Mouse (Mus musculus) liver, postnatal 0 days (tissue): ENCODE results near the gene Krt80. TPM values are rescaled to one million over a fixed set of nuclear protein-coding genes. Genes with fewer than 3 reads are reported as not detected.
A peak's percentile ranks its signal among the peaks of the same experiment; 100 is the strongest.

Source experiments
- ATAC-seq: fragments of 200-750 bp; cut with Nextera tagmentation; 2 replicates; pipeline ENCODE4 v1.8.0; 2017; ENCODE audit warnings: mild to moderate bottlenecking, moderate library complexity
- DNase-seq: peaks from one replicate; pipeline ENCODE4 v3.0.0-alpha.2; 2016
- H3K27ac ChIP-seq: fragments of 300-500 bp; sonication (generic); 2 replicates; pipeline ENCODE4 v1.5.1; 2014; ENCODE audit warnings: antibody characterized with exemption, moderate library complexity, mild to moderate bottlenecking, low read depth
- H3K27me3 ChIP-seq: fragments of 300-500 bp; sonication (generic); 2 replicates; pipeline ENCODE4 v1.6.1; 2014; ENCODE audit warnings: low read length, control low read depth, mixed read lengths; ENCODE audit not compliant: insufficient read depth
- H3K36me3 ChIP-seq: fragments of 300-500 bp; sonication (generic); replicated peaks from 2 replicates; pipeline ENCODE4 v1.6.1; 2014; ENCODE audit warnings: mild to moderate bottlenecking, control low read depth, low read length, moderate library complexity, mixed read lengths; ENCODE audit not compliant: insufficient read depth
- H3K4me1 ChIP-seq: fragments of 300-500 bp; sonication (generic); 2 replicates; pipeline ENCODE4 v1.6.1; 2014; ENCODE audit warnings: antibody characterized with exemption, mild to moderate bottlenecking, control low read depth; ENCODE audit not compliant: insufficient read depth
- H3K4me2 ChIP-seq: fragments of 300-500 bp; sonication (generic); 2 replicates; pipeline ENCODE4 v1.6.1; 2014; ENCODE audit warnings: low read depth, mild to moderate bottlenecking, low read length, moderate library complexity, mixed read lengths
- H3K4me3 ChIP-seq: fragments of 300-500 bp; sonication (generic); 2 replicates; pipeline ENCODE4 v1.5.1; 2014; ENCODE audit warnings: low read depth, low read length
- H3K9ac ChIP-seq: fragments of 300-500 bp; sonication (generic); replicated peaks from 2 replicates; pipeline ENCODE4 v1.6.1; 2014; ENCODE audit warnings: mild to moderate bottlenecking, moderate library complexity
- H3K9me3 ChIP-seq: fragments of 300-500 bp; sonication (generic); 2 replicates; pipeline ENCODE4 v1.6.1; 2016; ENCODE audit warnings: mild to moderate bottlenecking, control low read depth, low read length, mixed read lengths
- CTCF ChIP-seq: sonication (generic); IDR thresholded peaks from 2 replicates; pipeline ENCODE4 v1.5.1; 2016; ENCODE audit warnings: antibody characterized with exemption, low read depth
- EP300 ChIP-seq: IDR thresholded peaks from 2 replicates; pipeline ENCODE4 v1.6.1; 2016; ENCODE audit warnings: antibody characterized with exemption, low read depth, mild to moderate bottlenecking
- WGBS: fragments of 180-500 bp; shearing (Covaris S2); extraction: QIAGEN DNeasy Blood & Tissue Kit; methylation state at CpG from one replicate; pipeline ENCODE4 v1.1.7; 2014; ENCODE audit not compliant: insufficient replicate concordance; 5-methylcytosine and 5-hydroxymethylcytosine counted together
- polyA plus RNA-seq: library from polyadenylated mRNA; unstranded; fragments of >200 nt; fragmentation: Nextera tagmentation; extraction: Ambion mirVana; gene quantifications from 2 replicates; pipeline ENCODE4 v1.2.1, GENCODE M21; 2015

Gene Krt80
- polyA plus RNA-seq, 1 experiment from 2014 or later = 0.38 TPM

- Histone ChIP-seq H3K4me3 (no peak overlapping the region), H3K9me3 (no peaks in the 10 kb centered on the region), H3K36me3 (no peaks in the 10 kb centered on the region), H3K9ac (no peak overlapping the region), H3K4me2 (no peak overlapping the region), H3K27ac (no peak overlapping the region), H3K27me3 (no peaks in the 10 kb centered on the region), H3K4me1 (0 out of 2 replicates have a peak, but pooled peaks cover 2% of the 10 kb centered on the region)
- DNase-seq = no peak
- TF ChIP-seq CTCF (peak; percentile 45), EP300 (no peak)
- 7% methylated on average over 5 of the region's 5 CpGs for whole genome bisulfite sequencing
- ATAC-seq = no peak
These were observed 18.1 kb upstream of the Krt80 start for GRCm38 (mm10) chr15:101388034-101388541.

DNA sequence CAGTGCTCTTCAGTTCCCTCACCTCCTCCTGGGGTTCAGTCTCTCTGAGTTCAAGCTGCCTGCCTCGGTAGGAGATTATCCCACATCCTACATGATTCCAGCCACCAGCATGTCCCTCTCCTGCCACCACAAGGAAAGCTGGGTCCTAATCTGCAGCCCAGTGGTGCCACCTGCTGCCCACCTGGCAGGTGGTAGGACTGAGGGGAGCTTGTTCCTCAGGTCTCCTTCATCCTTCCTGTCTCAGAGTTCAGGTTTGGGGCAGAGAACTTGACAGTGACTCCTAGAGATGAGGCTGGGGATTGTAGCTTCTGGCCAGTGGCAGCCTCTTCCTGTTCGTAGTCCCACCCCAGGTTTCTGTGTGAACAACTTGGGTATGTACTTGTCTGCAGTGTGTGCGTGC lies 17.2 kb upstream of the Krt80 start:
- Histone ChIP-seq H3K9me3 (no peaks in the 10 kb centered on the region), H3K4me1 (0 out of 2 replicates have a peak, but pooled peaks cover 2% of the 10 kb centered on the region), H3K4me3 (no peak overlapping the region), H3K36me3 (no peaks in the 10 kb centered on the region), H3K9ac (no peak overlapping the region), H3K27me3 (no peaks in the 10 kb centered on the region), H3K4me2 (no peak overlapping the region), H3K27ac (no peak overlapping the region)
- DNase-seq (no peak), ATAC-seq (no peak)
- TF ChIP-seq EP300 = no peak
- TF ChIP-seq CTCF = peak; percentile 61
- 41% methylated on average over 3 of the region's 3 CpGs for WGBS

- no peaks in the 10 kb centered on the region for H3K9me3 ChIP-seq
- H3K36me3 ChIP-seq = no peaks in the 10 kb centered on the region
- no peaks in the 10 kb centered on the region for H3K27me3 ChIP-seq
- H3K4me3 ChIP-seq = no peak overlapping the region
- no peak overlapping the region for H3K4me2 ChIP-seq
- ATAC-seq (no peak), DNase-seq (no peak)
- WGBS = 84% methylated on average over 6 of the region's 6 CpGs
- TF ChIP-seq EP300 (no peak), CTCF (no peak)
- H3K9ac ChIP-seq = no peak overlapping the region
- 0 out of 2 replicates have a peak, but pooled peaks cover 2% of the 10 kb centered on the region for H3K4me1 ChIP-seq
- no peak overlapping the region for H3K27ac ChIP-seq
These were observed 15.1 kb upstream of the Krt80 start for GRCm38 (mm10) chr15:101385064-101385463.

GRCm38 (mm10) chr15:101384610-101385009 lies 14.6 kb upstream of the Krt80 start:
- DNase-seq (no peak), ATAC-seq (no peak)
- Histone ChIP-seq H3K4me1 (0 out of 2 replicates have a peak, but pooled peaks cover 2% of the 10 kb centered on the region), H3K9me3 (no peaks in the 10 kb centered on the region), H3K27me3 (no peaks in the 10 kb centered on the region), H3K36me3 (no peaks in the 10 kb centered on the region), H3K4me2 (no peak overlapping the region), H3K4me3 (no peak overlapping the region), H3K27ac (no peak overlapping the region), H3K9ac (no peak overlapping the region)
- TF ChIP-seq EP300 (no peak), CTCF (no peak)
- WGBS = 46% methylated on average over 7 of the region's 7 CpGs

- H3K9me3 ChIP-seq = no peaks in the 10 kb centered on the region
- no peak overlapping the region for H3K4me3 ChIP-seq
- H3K27ac ChIP-seq = no peak overlapping the region
- H3K4me1 ChIP-seq = 0 out of 2 replicates have a peak, but pooled peaks cover 2% of the 10 kb centered on the region
- 83% methylated on average over 11 of the region's 11 CpGs for WGBS
- no peak for DNase-seq
- no peak overlapping the region for H3K4me2 ChIP-seq
- H3K9ac ChIP-seq = no peak overlapping the region
- TF ChIP-seq EP300 (no peak), CTCF (no peak)
- H3K36me3 ChIP-seq = no peaks in the 10 kb centered on the region
- no peak for ATAC-seq
- no peaks in the 10 kb centered on the region for H3K27me3 ChIP-seq
These were observed 12.8 kb upstream of the Krt80 start for GRCm38 (mm10) chr15:101382811-101383210.

DNA sequence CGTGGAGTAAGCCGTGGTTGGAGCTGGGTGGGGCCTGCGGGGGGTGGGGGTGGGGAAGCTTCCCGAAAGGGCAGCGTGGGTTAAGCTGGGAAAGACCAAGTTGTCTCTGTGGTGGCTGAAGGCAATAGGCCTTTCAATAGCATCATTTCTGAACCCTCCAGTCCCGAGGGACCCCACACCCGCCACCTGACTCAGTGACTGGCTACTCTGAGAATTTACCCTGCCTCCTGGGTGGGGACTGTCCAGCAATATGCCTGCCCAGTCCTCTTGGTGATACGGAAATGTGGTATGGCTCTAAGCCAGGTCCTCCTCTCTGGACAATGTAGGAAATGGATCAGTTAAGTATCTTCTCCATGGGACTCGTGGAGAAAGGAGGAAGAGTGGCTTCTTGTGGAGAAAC lies 11.8 kb upstream of the Krt80 start:
- H3K27me3 ChIP-seq = no peaks in the 10 kb centered on the region
- H3K4me3 ChIP-seq = no peak overlapping the region
- no peak overlapping the region for H3K27ac ChIP-seq
- 51% methylated on average over 9 of the region's 9 CpGs for WGBS
- H3K9me3 ChIP-seq = no peaks in the 10 kb centered on the region
- ATAC-seq (no peak), DNase-seq (no peak)
- no peak for TF ChIP-seq EP300
- TF ChIP-seq CTCF = no peak
- no peak overlapping the region for H3K4me2 ChIP-seq
- no peak overlapping the region for H3K9ac ChIP-seq
- H3K36me3 ChIP-seq = no peaks in the 10 kb centered on the region
- H3K4me1 ChIP-seq = no peaks in the 10 kb centered on the region
